Mouse (Mus musculus) embryonic fibroblast, embryonic 13.5 days (primary cell): ENCODE results near the gene Ttc25.

Source experiments
- CTCF ChIP-seq: IDR thresholded peaks from 2 replicates; pipeline ENCODE4 v1.5.1; 2011; ENCODE audit warnings: mild to moderate bottlenecking, control low read depth, low read length, moderate library complexity, borderline replicate concordance; ENCODE audit not compliant: insufficient read depth
- POLR2A ChIP-seq: IDR thresholded peaks from 2 replicates; pipeline ENCODE4 v1.6.1; 2011; ENCODE audit warnings: low read depth, mild to moderate bottlenecking, control low read depth, low read length, moderate library complexity

DNA sequence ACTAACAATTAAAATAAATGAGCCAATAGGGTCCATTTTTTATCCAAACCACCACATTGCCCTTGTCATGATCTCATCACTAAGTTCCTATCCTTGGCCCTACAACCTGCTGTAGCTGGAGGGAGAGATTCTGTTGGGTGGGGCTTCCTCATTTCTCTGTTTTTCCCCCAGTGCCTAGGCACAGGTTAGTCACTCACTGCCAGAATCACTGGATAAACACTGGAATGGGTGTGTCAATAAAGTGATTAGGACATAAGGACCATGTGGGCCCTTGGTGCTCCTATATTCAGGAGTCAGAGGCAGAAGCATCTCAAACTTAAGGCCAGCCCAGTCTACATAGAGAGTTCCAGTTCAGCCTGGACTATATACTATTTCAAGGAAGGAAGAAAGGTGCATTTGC is 8.9 kb upstream of the Ttc25 start:
- TF ChIP-seq POLR2A (no peak), CTCF (no peak)
